Mouse (Mus musculus) G1E (cell line): ENCODE measurements at regions not wholly inside any gene's neighbourhood (a gene's known extent, or its start where the extent isn't known, plus 50 kb on each side); places are given as distances from the start of the nearest gene placed in this dataset.

ENCODE experiments used
- ATAC-seq: 2 replicates; pipeline ENCODE4 v1.8.0; 2016; ENCODE audit warnings: mild to moderate bottlenecking; ENCODE audit not compliant: insufficient number of reproducible peaks, poor library complexity, low FRiP score, severe bottlenecking; ENCODE audit errors: extremely low read depth
- DNase-seq: peaks from one replicate; pipeline ENCODE4 v3.0.0; 2012; ENCODE audit warnings: low spot score
- H3K27me3 ChIP-seq: 2 replicates; pipeline ENCODE4 v1.6.1; 2012; ENCODE audit warnings: mild to moderate bottlenecking, low read length, inconsistent platforms; ENCODE audit not compliant: insufficient read depth
- H3K36me3 ChIP-seq: replicated peaks from 2 replicates; pipeline ENCODE3; 2012; ENCODE audit warnings: mild to moderate bottlenecking, inconsistent platforms
- H3K4me1 ChIP-seq: 2 replicates; pipeline ENCODE4 v1.6.1; 2012; ENCODE audit warnings: low read depth, low read length, inconsistent platforms, mixed read lengths; ENCODE audit not compliant: insufficient read depth
- H3K4me3 ChIP-seq: 2 replicates; pipeline ENCODE4 v1.5.1; 2012; ENCODE audit warnings: low read depth, mild to moderate bottlenecking, inconsistent platforms, low read length, moderate library complexity, mixed read lengths
- H3K9me3 ChIP-seq: replicated peaks from 2 replicates; pipeline ENCODE4 v1.6.1; 2012; ENCODE audit warnings: inconsistent platforms
- CTCF ChIP-seq: IDR thresholded peaks from 2 replicates; pipeline ENCODE4 v1.5.1; 2012; ENCODE audit warnings: low read depth, low read length, inconsistent platforms, mixed read lengths
- GATA1 ChIP-seq: IDR thresholded peaks from 2 replicates; pipeline ENCODE4 v1.6.1; 2012; ENCODE audit warnings: borderline replicate concordance, low read length, inconsistent platforms, mixed read lengths
- GATA2 ChIP-seq: IDR thresholded peaks from 2 replicates; pipeline ENCODE4 v1.6.1; 2012; ENCODE audit warnings: low read depth, low read length, inconsistent platforms, borderline replicate concordance
- POLR2AphosphoS5 ChIP-seq: IDR thresholded peaks from 2 replicates; pipeline ENCODE4 v1.6.1; 2012; ENCODE audit warnings: low read depth, low read length, inconsistent platforms; ENCODE audit not compliant: insufficient replicate concordance
- TAL1 ChIP-seq: conservative IDR thresholded peaks from 2 replicates; pipeline ENCODE4 v1.6.1; 2012; ENCODE audit warnings: low read depth, low read length, inconsistent platforms, mixed read lengths

- TF ChIP-seq TAL1 (no peak), POLR2AphosphoS5 (no peak), CTCF (no peak), GATA2 (no peak), GATA1 (no peak)
- Histone ChIP-seq H3K36me3 (no peaks in the 10 kb centered on the region), H3K4me1 (peaks cover 4% of the 10 kb centered on the region), H3K27me3 (peaks cover 51% of the 10 kb centered on the region), H3K4me3 (no peak overlapping the region), H3K9me3 (no peaks in the 10 kb centered on the region)
- DNase-seq = no peak
- ATAC-seq = no peak
These were observed 141.4 kb downstream of the Irs2 start for GRCm38 (mm10) chr8:10866696-10867395.

- H3K4me1 ChIP-seq = peaks cover 3% of the 10 kb centered on the region
- no peak for ATAC-seq
- no peaks in the 10 kb centered on the region for H3K9me3 ChIP-seq
- no peak for TF ChIP-seq GATA1
- peaks cover 59% of the 10 kb centered on the region for H3K27me3 ChIP-seq
- H3K4me3 ChIP-seq = no peak overlapping the region
- DNase-seq = no peak
- H3K36me3 ChIP-seq = no peaks in the 10 kb centered on the region
These were observed 142.2 kb downstream of the Irs2 start for GRCm38 (mm10) chr8:10865941-10866513.

DNA sequence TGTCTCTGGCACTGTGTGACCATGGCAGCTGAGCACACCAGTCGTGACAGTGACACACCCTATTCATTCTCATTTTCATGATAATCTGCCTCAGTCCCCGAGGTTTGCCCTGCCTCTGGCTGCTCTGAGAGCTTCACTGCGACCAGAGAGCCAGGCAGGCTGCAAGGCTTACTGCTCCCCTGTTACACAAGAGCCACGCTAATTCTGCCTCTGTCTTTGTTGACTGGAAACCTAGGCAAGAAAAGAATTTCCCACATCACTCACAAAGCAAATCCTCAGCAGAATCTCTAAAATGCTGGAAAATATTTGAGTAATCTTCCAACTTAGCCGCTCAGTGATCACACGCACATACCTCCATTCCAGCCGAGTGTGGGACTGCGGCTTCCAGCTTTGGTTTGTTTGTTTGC, 142.8 kb downstream of the Irs2 start:
- Histone ChIP-seq H3K9me3 (no peaks in the 10 kb centered on the region), H3K4me1 (peaks cover 3% of the 10 kb centered on the region), H3K27me3 (peaks cover 59% of the 10 kb centered on the region), H3K4me3 (no peak overlapping the region), H3K36me3 (no peaks in the 10 kb centered on the region)
- DNase-seq (no peak), ATAC-seq (no peak)
- TF ChIP-seq GATA1 (no peak), POLR2AphosphoS5 (no peak), TAL1 (no peak), CTCF (no peak), GATA2 (no peak)

- no peak for ATAC-seq
- H3K4me3 ChIP-seq = no peak overlapping the region
- DNase-seq = no peak
- H3K9me3 ChIP-seq = no peaks in the 10 kb centered on the region
- TF ChIP-seq TAL1 (no peak), GATA2 (no peak), POLR2AphosphoS5 (no peak), GATA1 (no peak)
- peaks cover 3% of the 10 kb centered on the region for H3K4me1 ChIP-seq
- peaks cover 64% of the 10 kb centered on the region for H3K27me3 ChIP-seq
- H3K36me3 ChIP-seq = no peaks in the 10 kb centered on the region
These were observed 145.8 kb downstream of the Irs2 start for GRCm38 (mm10) chr8:10862442-10862841.

GRCm38 (mm10) chr8:10860810-10861209, 147.4 kb downstream of the Irs2 start:
- ATAC-seq = no peak
- H3K27me3 ChIP-seq = peaks cover 60% of the 10 kb centered on the region
- no peaks in the 10 kb centered on the region for H3K9me3 ChIP-seq
- H3K36me3 ChIP-seq = no peaks in the 10 kb centered on the region
- H3K4me1 ChIP-seq = no peaks in the 10 kb centered on the region; the same call in 1 of the 2 replicates
- no peak overlapping the region for H3K4me3 ChIP-seq
- no peak for DNase-seq
- no peak for TF ChIP-seq POLR2AphosphoS5
- no peak for TF ChIP-seq CTCF
- TF ChIP-seq TAL1 = no peak
- no peak for TF ChIP-seq GATA2
- no peak for TF ChIP-seq GATA1

GRCm38 (mm10) chr8:10857874-10858273, 150.4 kb downstream of the Irs2 start:
- H3K27me3 ChIP-seq = peaks cover 64% of the 10 kb centered on the region
- DNase-seq (no peak), ATAC-seq (no peak)

More at GRCm38 (mm10) chr8:10857874-10858273, 150.4 kb downstream of the Irs2 start:
- Histone ChIP-seq H3K9me3 (no peaks in the 10 kb centered on the region), H3K36me3 (no peaks in the 10 kb centered on the region), H3K4me3 (no peak overlapping the region), H3K4me1 (peaks cover 6% of the 10 kb centered on the region; the same call in 1 of the 2 replicates)
- TF ChIP-seq GATA2 = no peak
- no peak for TF ChIP-seq GATA1
- no peak for TF ChIP-seq CTCF
- no peak for TF ChIP-seq POLR2AphosphoS5
- TF ChIP-seq TAL1 = no peak
